Mouse (Mus musculus) G1E-ER4 (cell line): ENCODE results near the gene Ermap. TPM values are rescaled to one million over a fixed set of nuclear protein-coding genes. Genes with fewer than 3 reads are reported as not detected.

Experiments
- GATA1 ChIP-seq: IDR thresholded peaks from one replicate; pipeline ENCODE4 v1.8.0; 2012; ENCODE audit warnings: low read length, inconsistent platforms
- polyA plus RNA-seq: library from polyadenylated mRNA; stranded (reverse); fragments of >175 nt; gene quantifications from 2 replicates; pipeline ENCODE4 v1.2.3, GENCODE M21; 2012

Ermap gene
- polyA plus RNA-seq, 1 experiment: 88.5 TPM

GRCm38 (mm10) chr4:119165916-119166315 lies 23.9 kb downstream of the Ermap start:
- no peak for TF ChIP-seq GATA1

GRCm38 (mm10) chr4:119162990-119163389 lies 26.8 kb downstream of the Ermap start:
- TF ChIP-seq GATA1: no peak

GRCm38 (mm10) chr4:119161358-119161757 lies 28.5 kb downstream of the Ermap start:
- TF ChIP-seq GATA1: no peak

- no peak for TF ChIP-seq GATA1
These were observed 31.9 kb downstream of the Ermap start for GRCm38 (mm10) chr4:119157891-119158290.

GRCm38 (mm10) chr4:119157186-119157585 lies 32.6 kb downstream of the Ermap start:
- TF ChIP-seq GATA1: no peak

- no peak for TF ChIP-seq GATA1
These were observed 41.1 kb downstream of the Ermap start for GRCm38 (mm10) chr4:119148741-119149140.

- no peak for TF ChIP-seq GATA1
These were observed 42.5 kb downstream of the Ermap start for GRCm38 (mm10) chr4:119147347-119147746.

- TF ChIP-seq GATA1: no peak
These were observed 43.0 kb downstream of the Ermap start for GRCm38 (mm10) chr4:119146816-119147215.

GRCm38 (mm10) chr4:119142230-119142871 lies 47.5 kb downstream of the Ermap start:
- TF ChIP-seq GATA1: no peak

- TF ChIP-seq GATA1: no peak
These were observed 48.6 kb downstream of the Ermap start for GRCm38 (mm10) chr4:119141191-119141590.

- TF ChIP-seq GATA1: no peak
These were observed 49.7 kb downstream of the Ermap start for GRCm38 (mm10) chr4:119140126-119140525.

- TF ChIP-seq GATA1: no peak
These were observed 51.0 kb downstream of the Ermap start for GRCm38 (mm10) chr4:119138776-119139175.

GRCm38 (mm10) chr4:119138171-119138570 lies 51.6 kb downstream of the Ermap start:
- no peak for TF ChIP-seq GATA1

GRCm38 (mm10) chr4:119137313-119137712 lies 52.5 kb downstream of the Ermap start:
- peak; percentile 37 for TF ChIP-seq GATA1

GRCm38 (mm10) chr4:119133860-119134259 lies 56.0 kb downstream of the Ermap start:
- no peak for TF ChIP-seq GATA1

GRCm38 (mm10) chr4:119133306-119133705 lies 56.5 kb downstream of the Ermap start:
- TF ChIP-seq GATA1: no peak

- TF ChIP-seq GATA1: no peak
These were observed 58.5 kb downstream of the Ermap start for GRCm38 (mm10) chr4:119131189-119131910.
